Mouse (Mus musculus) forebrain, postnatal 0 days (tissue): ENCODE data around the gene Efna5. TPM values are rescaled to one million over a fixed set of nuclear protein-coding genes. Genes with fewer than 3 reads are reported as not detected.

Experiments
- ATAC-seq: fragments of 200-750 bp; cut with Nextera tagmentation; 2 replicates; pipeline ENCODE4 v1.8.0; 2017; ENCODE audit warnings: mild to moderate bottlenecking, moderate library complexity
- DNase-seq: peaks from one replicate; pipeline ENCODE4 v3.0.0-alpha.2; 2015
- H3K27ac ChIP-seq: fragments of 300-500 bp; sonication (generic); 2 replicates; pipeline ENCODE4 v1.5.1; 2014; ENCODE audit warnings: low read depth, mild to moderate bottlenecking, antibody characterized with exemption, low read length, moderate library complexity, mixed read lengths
- H3K27me3 ChIP-seq: fragments of 300-500 bp; sonication (generic); 2 replicates; pipeline ENCODE4 v1.6.1; 2014; ENCODE audit warnings: mild to moderate bottlenecking, low read length, mixed read lengths; ENCODE audit not compliant: insufficient read depth
- H3K36me3 ChIP-seq: fragments of 300-500 bp; sonication (generic); 2 replicates; pipeline ENCODE4 v1.6.1; 2014; ENCODE audit warnings: mild to moderate bottlenecking, moderate library complexity; ENCODE audit not compliant: insufficient read depth
- H3K4me1 ChIP-seq: fragments of 300-500 bp; sonication (generic); 2 replicates; pipeline ENCODE4 v1.6.1; 2014; ENCODE audit warnings: antibody characterized with exemption; ENCODE audit not compliant: insufficient read depth
- H3K4me2 ChIP-seq: fragments of 300-500 bp; sonication (generic); 2 replicates; pipeline ENCODE4 v1.6.1; 2014; ENCODE audit warnings: low read depth, mild to moderate bottlenecking, moderate library complexity
- H3K4me3 ChIP-seq: fragments of 300-500 bp; sonication (generic); 2 replicates; pipeline ENCODE4 v1.5.1; 2014; ENCODE audit warnings: low read depth, low read length, mixed read lengths
- H3K9ac ChIP-seq: fragments of 300-500 bp; sonication (generic); 2 replicates; pipeline ENCODE4 v1.6.1; 2014; ENCODE audit warnings: mild to moderate bottlenecking
- H3K9me3 ChIP-seq: fragments of 300-500 bp; sonication (generic); 2 replicates; pipeline ENCODE4 v1.6.1; 2016; ENCODE audit warnings: low read length
- CTCF ChIP-seq: sonication (generic); IDR thresholded peaks from 2 replicates; pipeline ENCODE4 v1.5.1; 2016; ENCODE audit warnings: antibody characterized with exemption, control low read depth, low read depth
- WGBS: fragments of 180-500 bp; shearing (Covaris S2); extraction: QIAGEN DNeasy Blood & Tissue Kit; methylation state at CpG from one replicate; pipeline ENCODE4 v1.1.7; 2014; 5-methylcytosine and 5-hydroxymethylcytosine counted together
- polyA plus RNA-seq: library from polyadenylated mRNA; unstranded; fragments of >200 nt; fragmentation: Nextera tagmentation; extraction: Ambion mirVana; gene quantifications from 2 replicates; pipeline ENCODE4 v1.2.1, GENCODE M21; 2015
- total RNA-seq: library from RNA; depleted of rRNA; stranded (reverse); fragments of >200 nt; gene quantifications from 2 replicates; pipeline ENCODE4 v1.2.3, GENCODE M21; 2014

Gene Efna5
- total and polyA plus RNA-seq, 2 experiments from 2014 or later, result 7.0 to 27.0 TPM

DNA sequence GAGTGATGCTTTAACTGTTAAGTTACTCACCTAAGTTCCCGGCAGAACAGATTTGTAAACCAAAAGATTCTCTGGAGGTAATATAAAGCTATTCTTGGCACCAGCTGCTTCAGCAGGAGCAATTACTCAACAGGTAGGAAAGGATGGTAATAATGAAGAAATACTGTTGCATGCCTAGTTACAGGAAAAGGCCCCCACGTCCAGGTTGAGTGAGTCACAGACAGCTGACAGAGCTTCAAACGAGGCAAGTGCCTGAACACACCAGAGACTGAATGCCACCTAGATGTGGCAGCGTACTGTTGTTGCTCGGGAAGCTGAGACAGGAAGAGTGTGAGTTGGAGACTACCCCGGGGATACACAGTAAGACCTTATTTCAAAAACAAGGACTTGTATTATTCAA, 140.1 kb downstream of the Efna5 start:
- no peak overlapping the region for H3K4me3 ChIP-seq
- WGBS, result 73% methylated on average over 6 of the region's 6 CpGs
- H3K27me3 ChIP-seq, result no peaks in the 10 kb centered on the region
- no peak overlapping the region for H3K27ac ChIP-seq
- no peaks in the 10 kb centered on the region for H3K9me3 ChIP-seq
- no peak overlapping the region for H3K9ac ChIP-seq
- H3K4me1 ChIP-seq, result no peaks in the 10 kb centered on the region
- TF ChIP-seq CTCF, result no peak
- no peak overlapping the region for H3K4me2 ChIP-seq
- ATAC-seq, result no peak
- no peak for DNase-seq
- H3K36me3 ChIP-seq, result no peaks in the 10 kb centered on the region

DNA sequence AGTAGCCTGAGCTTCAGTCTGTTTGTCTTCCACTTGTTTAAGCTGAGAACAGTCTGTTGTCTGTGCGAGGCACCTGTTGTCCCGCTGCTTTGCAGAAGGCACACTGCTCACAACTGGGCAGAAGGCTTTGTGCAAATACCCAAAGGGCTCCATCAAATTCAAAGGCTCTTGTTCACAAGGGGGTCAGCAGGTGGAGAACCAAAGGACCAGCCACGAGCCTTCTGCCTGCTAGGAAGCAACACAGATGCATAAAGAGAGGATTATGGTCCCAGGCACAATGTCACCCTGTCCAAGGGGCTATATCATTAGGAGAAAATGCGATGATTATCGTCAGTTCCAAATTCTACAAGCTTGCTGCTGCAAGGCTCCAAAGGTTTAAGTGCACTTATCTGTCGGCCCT, 141.1 kb downstream of the Efna5 start:
- Histone ChIP-seq H3K4me2 (no peak overlapping the region), H3K4me1 (no peaks in the 10 kb centered on the region), H3K9me3 (no peaks in the 10 kb centered on the region), H3K4me3 (no peak overlapping the region), H3K27me3 (no peaks in the 10 kb centered on the region), H3K9ac (no peak overlapping the region), H3K36me3 (no peaks in the 10 kb centered on the region), H3K27ac (no peak overlapping the region)
- no peak for TF ChIP-seq CTCF
- ATAC-seq (peak; percentile 18; the same call in 1 of the 2 replicates), DNase-seq (no peak)
- 33% methylated on average over 6 of the region's 6 CpGs for WGBS

DNA sequence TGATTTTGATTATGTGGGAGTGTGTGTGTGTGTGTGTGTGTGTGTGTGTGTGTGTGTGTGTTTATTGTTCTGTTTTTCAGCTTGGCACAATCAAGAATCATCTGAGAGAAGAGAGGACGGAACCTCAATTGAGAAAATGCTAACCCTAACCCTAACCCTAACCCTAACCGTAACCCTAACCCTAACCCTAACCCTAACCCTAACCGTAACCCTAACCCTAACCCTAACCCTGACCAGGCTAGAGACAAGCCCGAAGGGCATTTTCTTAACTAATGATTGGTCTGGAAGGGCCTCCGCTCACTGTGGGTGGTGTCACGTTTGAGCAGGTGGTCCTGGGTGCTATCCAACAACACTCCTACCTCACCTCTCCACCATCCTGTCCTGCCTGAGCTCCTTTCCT, 143.7 kb downstream of the Efna5 start:
- Histone ChIP-seq H3K9ac (no peak overlapping the region), H3K4me3 (no peak overlapping the region), H3K9me3 (no peaks in the 10 kb centered on the region), H3K27me3 (no peaks in the 10 kb centered on the region), H3K27ac (no peak overlapping the region), H3K4me1 (no peaks in the 10 kb centered on the region), H3K4me2 (no peak overlapping the region), H3K36me3 (no peaks in the 10 kb centered on the region)
- ATAC-seq (no peak), DNase-seq (no peak)
- 92% methylated on average over 6 of the region's 6 CpGs for WGBS
- no peak for TF ChIP-seq CTCF

DNA sequence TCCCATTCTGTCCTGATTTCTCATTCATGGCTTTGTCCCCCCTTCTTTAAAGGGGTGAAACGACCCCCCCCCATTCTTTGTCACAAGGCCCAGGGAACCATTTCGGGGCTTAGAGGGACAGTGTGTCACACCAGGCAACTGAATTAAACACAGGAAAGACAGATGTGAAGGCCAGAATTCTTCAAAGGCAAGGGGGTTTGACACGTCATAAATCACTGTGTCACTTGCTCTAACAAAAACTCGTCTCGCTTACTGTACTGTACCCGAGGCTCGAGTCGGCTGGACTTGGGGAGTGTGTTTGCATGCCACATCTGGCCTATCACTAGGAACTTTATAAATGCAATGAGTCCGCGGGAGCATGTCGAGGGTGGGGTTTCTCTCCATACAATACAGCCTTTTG, 145.2 kb downstream of the Efna5 start:
- no peak for DNase-seq
- Histone ChIP-seq H3K9me3 (no peaks in the 10 kb centered on the region), H3K27ac (no peak overlapping the region), H3K4me1 (no peaks in the 10 kb centered on the region), H3K27me3 (no peaks in the 10 kb centered on the region), H3K9ac (no peak overlapping the region), H3K36me3 (no peaks in the 10 kb centered on the region), H3K4me3 (no peak overlapping the region), H3K4me2 (no peak overlapping the region)
- ATAC-seq, result no peak
- no peak for TF ChIP-seq CTCF
- WGBS, result 37% methylated on average over 11 of the region's 11 CpGs

DNA sequence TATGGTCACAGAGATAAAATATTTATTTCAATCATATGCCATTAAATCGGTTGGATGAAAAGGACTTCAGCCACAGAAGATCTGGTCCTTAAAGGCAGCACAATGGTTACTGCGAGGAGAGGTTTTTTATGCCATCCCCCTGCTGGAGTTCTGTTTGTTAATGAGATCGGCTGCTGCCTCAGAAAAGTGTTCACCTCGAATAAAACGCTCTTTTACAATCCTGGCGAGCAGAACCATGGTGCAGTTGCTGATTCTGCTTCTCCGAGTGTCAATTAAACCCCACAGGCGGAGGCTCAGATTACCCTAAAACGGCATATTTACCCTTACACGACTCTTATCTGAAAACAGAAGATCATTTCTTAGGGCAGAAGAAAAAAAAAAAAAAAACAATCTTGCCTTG, 146.2 kb downstream of the Efna5 start:
- 6% methylated on average over 10 of the region's 10 CpGs for WGBS
- no peak for TF ChIP-seq CTCF
- H3K4me1 ChIP-seq, result no peaks in the 10 kb centered on the region
- no peaks in the 10 kb centered on the region for H3K27me3 ChIP-seq
- H3K36me3 ChIP-seq, result no peaks in the 10 kb centered on the region
- H3K4me2 ChIP-seq, result no peak overlapping the region
- H3K4me3 ChIP-seq, result no peak overlapping the region
- H3K27ac ChIP-seq, result no peak overlapping the region
- H3K9ac ChIP-seq, result no peak overlapping the region
- DNase-seq (no peak), ATAC-seq (no peak)
- no peaks in the 10 kb centered on the region for H3K9me3 ChIP-seq

DNA sequence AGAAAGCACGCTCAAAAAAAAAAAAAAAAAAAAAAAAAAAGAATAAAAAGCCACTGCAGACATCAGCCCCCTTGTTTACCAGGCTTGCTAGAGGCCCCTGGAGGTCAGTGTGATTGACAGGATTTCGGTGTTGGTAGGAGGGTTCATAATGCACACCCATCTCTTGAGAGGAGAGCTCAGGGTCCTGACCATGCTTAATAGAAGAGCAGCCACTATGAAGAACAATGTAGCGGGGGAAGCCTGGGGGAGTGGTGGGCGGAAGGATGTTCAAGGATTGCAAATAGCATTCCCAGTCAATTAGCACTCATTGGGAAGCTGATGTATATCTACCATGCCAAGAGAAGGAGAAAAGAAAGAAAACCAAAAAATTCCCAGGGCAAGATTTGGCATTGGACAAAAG, 147.1 kb downstream of the Efna5 start:
- DNase-seq, result no peak
- no peaks in the 10 kb centered on the region for H3K36me3 ChIP-seq
- no peaks in the 10 kb centered on the region for H3K4me1 ChIP-seq
- H3K9me3 ChIP-seq, result no peaks in the 10 kb centered on the region
- no peak for ATAC-seq
- H3K9ac ChIP-seq, result no peak overlapping the region
- no peak overlapping the region for H3K27ac ChIP-seq
- no peak for TF ChIP-seq CTCF
- no peak overlapping the region for H3K4me3 ChIP-seq
- no peaks in the 10 kb centered on the region for H3K27me3 ChIP-seq
- 30% methylated on average over 4 of the region's 4 CpGs for WGBS
- no peak overlapping the region for H3K4me2 ChIP-seq

DNA sequence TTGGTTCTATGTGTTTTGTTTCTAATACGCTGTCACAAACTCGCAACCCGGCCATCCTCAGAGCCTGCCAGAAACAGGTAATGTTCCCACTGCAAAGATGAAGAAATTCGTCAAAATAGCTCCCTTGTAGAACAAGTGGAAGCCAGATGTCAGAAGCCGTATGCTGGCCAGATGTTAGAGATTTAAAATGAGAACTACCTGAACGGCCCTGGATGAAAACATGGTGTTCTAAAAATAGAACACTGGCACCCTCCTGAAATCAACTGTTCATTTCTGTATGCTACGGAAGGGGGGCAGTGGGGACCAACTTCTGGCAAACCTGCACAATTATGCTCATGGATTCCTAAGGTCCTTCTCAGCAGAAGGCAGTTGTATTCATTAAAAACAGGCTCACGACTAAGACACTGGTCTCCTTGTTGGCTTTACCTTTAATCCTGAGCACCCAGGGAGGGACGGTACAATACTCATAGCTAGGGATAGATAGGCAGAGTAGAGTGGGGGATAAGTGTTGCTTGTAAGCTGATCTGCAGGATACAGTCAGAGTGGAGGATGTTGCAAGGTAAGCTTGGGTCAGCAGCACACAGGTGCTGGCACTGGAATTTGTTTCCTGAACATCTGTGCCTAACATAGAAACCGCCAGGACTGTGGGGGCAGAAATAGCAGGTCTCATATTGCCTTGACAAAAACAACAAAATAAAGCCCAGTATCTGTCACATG, 151.2 kb downstream of the Efna5 start:
- DNase-seq (no peak), ATAC-seq (no peak)
- Histone ChIP-seq H3K27ac (no peak overlapping the region), H3K4me3 (no peak overlapping the region), H3K9me3 (no peaks in the 10 kb centered on the region), H3K27me3 (no peaks in the 10 kb centered on the region), H3K4me1 (no peaks in the 10 kb centered on the region), H3K9ac (no peak overlapping the region), H3K36me3 (no peaks in the 10 kb centered on the region), H3K4me2 (no peak overlapping the region)
- TF ChIP-seq CTCF, result no peak
- WGBS, result 63% methylated on average over 10 of the region's 10 CpGs
